Mouse (Mus musculus): ENCODE results near the gene Syngr4.
"Not testable (repeated sequence)": the region's sequence is repeated elsewhere in the genome, so short reads cannot be mapped to it uniquely, and the experiment has no call there.

Gene Syngr4

GRCm38 (mm10) chr7:45896517-45897257 is at the start of gene Syngr4, which contains the start of gene Tmem143:
Gene Syngr4 (minus strand): TSS chr7:45896714.
Gene Tmem143 (plus strand): TSS chr7:45896941.
- DNase-seq (ENCODE audit: low spot score) = peak; percentile 97

- not testable (repeated sequence) for DNase-seq (ENCODE audit: low spot score)
Observed at GRCm38 (mm10) chr7:45943280-45943679, 46.8 kb upstream of the Syngr4 start.

GRCm38 (mm10) chr7:45941986-45942385 is 45.5 kb upstream of the Syngr4 start:
- DNase-seq (ENCODE audit: low spot score) = no peak

GRCm38 (mm10) chr7:45939836-45940235 is 43.3 kb upstream of the Syngr4 start:
- no peak for DNase-seq (ENCODE audit: low spot score)

- DNase-seq (ENCODE audit: low spot score) = no peak
Observed at GRCm38 (mm10) chr7:45935114-45935513, 38.6 kb upstream of the Syngr4 start.

- DNase-seq (ENCODE audit: low spot score) = not testable (repeated sequence)
Observed at GRCm38 (mm10) chr7:45933766-45934165, 37.3 kb upstream of the Syngr4 start.

- DNase-seq (ENCODE audit: low spot score) = no peak
Observed at GRCm38 (mm10) chr7:45929688-45930087, 33.2 kb upstream of the Syngr4 start.

- DNase-seq (ENCODE audit: low spot score) = no peak
Observed at GRCm38 (mm10) chr7:45928626-45929295, 32.2 kb upstream of the Syngr4 start.

- DNase-seq (ENCODE audit: low spot score) = no peak
Observed at GRCm38 (mm10) chr7:45924429-45924816, 27.9 kb upstream of the Syngr4 start.

- DNase-seq (ENCODE audit: low spot score) = peak; percentile 85
Observed at GRCm38 (mm10) chr7:45923762-45924428, 27.4 kb upstream of the Syngr4 start, which contains the start of gene Ccdc114. Gene Ccdc114 (plus strand): TSS chr7:45924072.

GRCm38 (mm10) chr7:45922928-45923761 is 26.6 kb upstream of the Syngr4 start:
- peak; percentile 91 for DNase-seq (ENCODE audit: low spot score)

GRCm38 (mm10) chr7:45921950-45922600 is 25.6 kb upstream of the Syngr4 start:
- no peak for DNase-seq (ENCODE audit: low spot score)

- no peak for DNase-seq (ENCODE audit: low spot score)
Observed at GRCm38 (mm10) chr7:45921242-45921621, 24.7 kb upstream of the Syngr4 start, which contains the start of gene Emp3. Gene Emp3 (minus strand): TSS chr7:45921404.

GRCm38 (mm10) chr7:45920583-45921241 is 24.2 kb upstream of the Syngr4 start:
- DNase-seq (ENCODE audit: low spot score) = no peak

- no peak for DNase-seq (ENCODE audit: low spot score)
Observed at GRCm38 (mm10) chr7:45919761-45920160, 23.2 kb upstream of the Syngr4 start.

- DNase-seq (ENCODE audit: low spot score) = no peak
Observed at GRCm38 (mm10) chr7:45919083-45919671, 22.7 kb upstream of the Syngr4 start.

- no peak for DNase-seq (ENCODE audit: low spot score)
Observed at GRCm38 (mm10) chr7:45917926-45918325, 21.4 kb upstream of the Syngr4 start.

- DNase-seq (ENCODE audit: low spot score) = no peak
Observed at GRCm38 (mm10) chr7:45917004-45917704, 20.6 kb upstream of the Syngr4 start.
